12 mouse cellular contexts compared by ENCODE assay signal in genomic region chr1:66407270-66407967, GRCm38 (mm10).
A peak's percentile ranks its signal among the peaks of the same experiment; 100 is the strongest.
DNase-seq lines count a peak whose midpoint lies in the region; ATAC-seq lines count a peak whose summit lies in the region.
"Had no signal": no experiment of that assay in that cellular context is flagged by ENCODE, and none has a peak within 500 bp of the region (broad histone marks: within the 10 kb centered on the region; RNA-seq: fewer than 3 reads in every experiment).

No protein-coding gene starts in this region.

- 39% methylated on average over 13 of the region's 13 CpGs for WGBS in hindbrain, embryonic 15.5 days

- peak overlapping the region; percentile 65 for H3K4me3 ChIP-seq in megakaryocyte, embryonic 14.5 days (replicated peaks)
- H3K4me3 ChIP-seq in hindbrain, embryonic 15.5 days, result no peak overlapping the region
- H3K4me3 ChIP-seq: embryonic facial prominence, embryonic 15.5 days; limb, embryonic 13.5 days had no signal

- peak; percentile 42 for DNase-seq in cerebellum, postnatal 36 days
- DNase-seq in retina, embryonic 14.5 days (ENCODE audit: low spot score), result peak; percentile 30
- DNase-seq in gastrocnemius, postnatal 25 days, result no peak
- DNase-seq in yolk sac, embryonic 10.5 days (ENCODE audit: low spot score), result no peak
- DNase-seq in kidney, adult 8-10 months, result no peak
- DNase-seq: adrenal gland, adult 8-10 months had no signal

- H3K9ac ChIP-seq in hindbrain, embryonic 15.5 days, result no peak overlapping the region
- H3K9ac ChIP-seq: embryonic facial prominence, embryonic 15.5 days; limb, embryonic 13.5 days had no signal

- no peaks in the 10 kb centered on the region for H3K4me1 ChIP-seq in megakaryocyte, embryonic 14.5 days
- no peaks in the 10 kb centered on the region for H3K4me1 ChIP-seq in hindbrain, embryonic 15.5 days (replicated peaks)
- H3K4me1 ChIP-seq: embryonic facial prominence, embryonic 15.5 days; limb, embryonic 13.5 days had no signal

- peak overlapping the region; percentile 15; the same call in 1 of the 2 replicates for H3K27ac ChIP-seq in hindbrain, embryonic 15.5 days (replicated peaks)
- H3K27ac ChIP-seq: embryonic facial prominence, embryonic 15.5 days; limb, embryonic 13.5 days had no signal

- no peaks in the 10 kb centered on the region for H3K27me3 ChIP-seq in megakaryocyte, embryonic 14.5 days (replicated peaks)
- H3K27me3 ChIP-seq in hindbrain, embryonic 15.5 days, result no peaks in the 10 kb centered on the region
- H3K27me3 ChIP-seq: embryonic facial prominence, embryonic 15.5 days; limb, embryonic 13.5 days had no signal

- ATAC-seq in megakaryocyte, adult 5-6 weeks (ENCODE audit: poor library complexity, severe bottlenecking), result no peak
- peak; percentile 81 for ATAC-seq in hindbrain, embryonic 15.5 days (ENCODE audit: low FRiP score, low read depth)
- ATAC-seq: intestine, postnatal 0 days had no signal

- H3K9me3 ChIP-seq in megakaryocyte, embryonic 14.5 days, result peaks cover 12% of the 10 kb centered on the region
- no peaks in the 10 kb centered on the region for H3K9me3 ChIP-seq in hindbrain, embryonic 15.5 days
- H3K9me3 ChIP-seq: embryonic facial prominence, embryonic 15.5 days; limb, embryonic 13.5 days had no signal

- H3K4me2 ChIP-seq in hindbrain, embryonic 15.5 days, result no peak overlapping the region
- H3K4me2 ChIP-seq: embryonic facial prominence, embryonic 15.5 days; limb, embryonic 13.5 days had no signal

- H3K36me3 ChIP-seq in megakaryocyte, embryonic 14.5 days (replicated peaks; ENCODE audit: low read length), result no peaks in the 10 kb centered on the region
- H3K36me3 ChIP-seq in hindbrain, embryonic 15.5 days, result peaks cover 48% of the 10 kb centered on the region
- H3K36me3 ChIP-seq: embryonic facial prominence, embryonic 15.5 days had no signal

Comparison
In these comparisons a context has a peak if more than half of its experiments do, and no peak if none do; other contexts are left out.
1. DNase-seq: peak in cerebellum, postnatal 36 days (2 of 2) and retina, embryonic 14.5 days (single experiment); none in gastrocnemius, postnatal 25 days (single experiment), yolk sac, embryonic 10.5 days (single experiment) and kidney, adult 8-10 months (0 of 2).